Mouse (Mus musculus): ENCODE measurements around the gene Kcnq4.

- no peak for TF ChIP-seq POU5F1 (IDR thresholded peaks at IDR 0.05; ENCODE audit: borderline replicate concordance, low read length)
- TF ChIP-seq CTCF (conservative IDR thresholded peaks at IDR 0.05; ENCODE audit: low read length): no peak
These were observed 61.1 kb downstream of the Kcnq4 start for GRCm38 (mm10) chr4:120687282-120687681.
